Mouse (Mus musculus): ENCODE data around the gene Spata25.

The Spata25 gene

GRCm38 (mm10) chr2:164805332-164805718 lies 23.0 kb downstream of the Spata25 start:
- DNase-seq (ENCODE audit: low read depth, low spot score): no peak

- peak; percentile 99 for DNase-seq (ENCODE audit: low read depth, low spot score)
Observed at GRCm38 (mm10) chr2:164804533-164805331, 23.6 kb downstream of the Spata25 start, which contains the start of the genes Acot8 and Zswim3. TSS of gene Acot8 (minus strand) at chr2:164804882. TSS of gene Zswim3 (plus strand) at chr2:164805098.

- DNase-seq (ENCODE audit: low read depth, low spot score): no peak
Observed at GRCm38 (mm10) chr2:164803921-164804313, 24.4 kb downstream of the Spata25 start.

GRCm38 (mm10) chr2:164803201-164803920 lies 25.0 kb downstream of the Spata25 start:
- DNase-seq (ENCODE audit: low read depth, low spot score): no peak

- DNase-seq (ENCODE audit: low read depth, low spot score): no peak
Observed at GRCm38 (mm10) chr2:164800252-164801004, 27.9 kb downstream of the Spata25 start.

GRCm38 (mm10) chr2:164798554-164798953 lies 29.8 kb downstream of the Spata25 start:
- peak; percentile 49 for DNase-seq (ENCODE audit: low read depth, low spot score)

GRCm38 (mm10) chr2:164795868-164796267 lies 32.5 kb downstream of the Spata25 start:
- DNase-seq (ENCODE audit: low read depth, low spot score): no peak

GRCm38 (mm10) chr2:164794293-164794692 lies 34.0 kb downstream of the Spata25 start:
- peak; percentile 82 for DNase-seq (ENCODE audit: low read depth, low spot score)

- peak; percentile 42 for DNase-seq (ENCODE audit: low read depth, low spot score)
Observed at GRCm38 (mm10) chr2:164793772-164794171, 34.6 kb downstream of the Spata25 start.

GRCm38 (mm10) chr2:164793236-164793635 lies 35.1 kb downstream of the Spata25 start:
- DNase-seq (ENCODE audit: low read depth, low spot score): peak; percentile 58

GRCm38 (mm10) chr2:164792400-164793190 lies 35.7 kb downstream of the Spata25 start:
- DNase-seq (ENCODE audit: low read depth, low spot score): no peak

GRCm38 (mm10) chr2:164791841-164792261 lies 36.5 kb downstream of the Spata25 start:
- DNase-seq (ENCODE audit: low read depth, low spot score): no peak

- no peak for DNase-seq (ENCODE audit: low read depth, low spot score)
Observed at GRCm38 (mm10) chr2:164790451-164790850, 37.9 kb downstream of the Spata25 start.

- no peak for DNase-seq (ENCODE audit: low read depth, low spot score)
Observed at GRCm38 (mm10) chr2:164788411-164788810, 39.9 kb downstream of the Spata25 start.

- no peak for DNase-seq (ENCODE audit: low read depth, low spot score)
Observed at GRCm38 (mm10) chr2:164787779-164788178, 40.6 kb downstream of the Spata25 start.

GRCm38 (mm10) chr2:164787032-164787431 lies 41.3 kb downstream of the Spata25 start:
- DNase-seq (ENCODE audit: low read depth, low spot score): no peak

- no peak for DNase-seq (ENCODE audit: low read depth, low spot score)
Observed at GRCm38 (mm10) chr2:164786388-164786885, 41.9 kb downstream of the Spata25 start.

- DNase-seq (ENCODE audit: low read depth, low spot score): peak; percentile 85
Observed at GRCm38 (mm10) chr2:164785481-164786387, 42.6 kb downstream of the Spata25 start, which contains the start of gene Snx21. TSS of gene Snx21 (plus strand) at chr2:164785823.

GRCm38 (mm10) chr2:164784869-164785420 lies 43.4 kb downstream of the Spata25 start:
- no peak for DNase-seq (ENCODE audit: low read depth, low spot score)

All from CD4-positive helper T cell, adult 2 months (primary cell).